Mouse (Mus musculus) cerebral cortex, adult 2 months (tissue): ENCODE measurements around the gene Gm7030.

Experiments used
- WGBS: fragments of 180-500 bp; shearing (Covaris S2); methylation state at CpG from one replicate; pipeline ENCODE4 v1.1.7; 2018; 5-methylcytosine and 5-hydroxymethylcytosine counted together

Gene Gm7030

GRCm38 (mm10) chr17:36131516-36132265, 2.5 kb upstream of the Gm7030 start:
- WGBS: 78% methylated on average over 5 of the region's 5 CpGs

- 70% methylated on average over 12 of the region's 13 CpGs for WGBS
These were observed 700 bp downstream of the Gm7030 start for GRCm38 (mm10) chr17:36128525-36128924.

- 80% methylated on average over 3 of the region's 3 CpGs for WGBS
These were observed 5.1 kb downstream of the Gm7030 start for GRCm38 (mm10) chr17:36124111-36124510.

DNA sequence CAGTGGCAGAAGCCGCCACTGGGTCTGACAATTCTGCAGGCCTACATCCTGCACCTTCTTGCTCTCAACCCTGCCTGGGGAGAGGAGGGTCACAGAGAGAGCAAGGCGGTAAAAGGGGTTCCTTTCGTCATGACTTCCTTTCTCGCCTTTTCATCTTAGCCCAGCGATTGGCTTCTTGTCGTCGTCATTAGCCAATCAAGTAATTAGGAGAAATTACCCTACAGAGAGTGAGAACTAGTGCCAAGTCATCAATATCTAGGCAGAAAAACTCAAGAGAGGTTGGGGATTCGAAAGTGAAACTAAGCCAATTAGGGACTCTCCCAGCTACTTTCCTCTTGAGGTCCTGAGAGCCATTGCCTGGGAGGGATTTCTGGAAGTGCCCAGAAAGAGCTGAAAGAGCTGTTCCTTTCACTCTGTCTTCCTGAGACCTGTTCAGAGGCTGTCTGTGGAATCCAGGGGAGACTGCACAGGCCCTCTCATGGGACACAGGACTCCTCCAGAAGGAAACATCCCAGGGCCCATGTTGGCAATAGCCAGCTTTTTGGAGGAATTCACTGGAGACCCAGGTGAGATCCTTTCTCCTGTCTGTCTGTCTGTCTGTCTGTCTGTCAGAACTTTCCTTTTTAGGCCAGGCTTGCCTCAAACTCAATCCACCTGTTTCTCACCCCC, 7.7 kb downstream of the Gm7030 start, which contains the start of gene Gm19684:
TSS of gene Gm19684 (plus strand) at position 327 of the 669 bp plus-strand sequence.
- 25% methylated on average over 8 of the region's 8 CpGs for WGBS

GRCm38 (mm10) chr17:36120839-36121238, 8.4 kb downstream of the Gm7030 start:
- 30% methylated on average over 18 of the region's 18 CpGs for WGBS

DNA sequence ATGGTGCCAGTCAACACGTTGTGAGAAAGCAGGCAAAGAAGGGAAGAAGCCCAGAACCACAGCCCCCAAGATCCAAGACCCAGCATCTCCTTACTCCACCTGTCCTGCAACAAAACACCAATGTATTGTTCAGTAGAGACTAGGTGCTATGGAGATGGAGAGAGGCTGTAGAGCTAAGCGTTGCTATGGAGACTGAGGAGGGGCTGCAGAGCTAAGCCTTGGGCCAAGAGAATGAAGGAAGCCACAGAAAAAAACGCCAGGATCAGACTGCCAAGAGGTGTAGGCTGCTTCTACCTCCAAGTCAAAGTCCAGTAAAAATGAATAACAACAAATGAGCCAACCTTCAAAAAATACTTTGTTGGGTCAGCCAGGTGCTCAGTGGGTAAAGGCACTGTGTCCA, 12.7 kb downstream of the Gm7030 start:
- WGBS: 25% methylated on average over 3 of the region's 3 CpGs

DNA sequence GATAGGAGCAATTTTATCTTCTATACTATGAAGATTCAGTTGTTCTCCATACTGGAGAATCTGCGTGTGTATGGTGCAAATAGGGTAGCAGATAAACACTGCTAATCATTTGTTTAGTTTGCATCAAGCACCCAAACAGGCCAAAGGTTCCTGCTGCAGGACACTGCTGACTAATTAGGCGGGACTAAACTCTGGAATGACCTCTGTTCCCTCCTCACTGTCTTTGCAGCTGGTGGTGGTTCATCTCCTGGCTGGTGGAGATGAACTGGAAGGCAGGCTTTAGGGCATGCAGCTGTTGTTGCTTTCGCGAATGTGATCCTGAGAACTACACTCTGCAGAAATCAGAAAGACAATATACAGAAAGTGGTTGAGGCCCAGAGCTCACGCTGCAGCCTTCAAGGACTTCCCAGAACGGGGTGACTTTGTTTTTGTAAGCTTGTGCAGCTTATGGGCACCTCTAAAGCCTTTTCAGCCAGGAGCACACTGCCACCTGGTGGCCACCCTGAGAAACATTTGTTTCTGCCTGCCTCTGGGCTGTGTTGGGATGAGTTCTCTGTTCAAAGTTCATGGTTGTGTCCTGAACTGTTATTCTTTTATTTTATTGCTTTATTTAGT, 15.1 kb downstream of the Gm7030 start:
- 29% methylated on average over 6 of the region's 6 CpGs for WGBS

DNA sequence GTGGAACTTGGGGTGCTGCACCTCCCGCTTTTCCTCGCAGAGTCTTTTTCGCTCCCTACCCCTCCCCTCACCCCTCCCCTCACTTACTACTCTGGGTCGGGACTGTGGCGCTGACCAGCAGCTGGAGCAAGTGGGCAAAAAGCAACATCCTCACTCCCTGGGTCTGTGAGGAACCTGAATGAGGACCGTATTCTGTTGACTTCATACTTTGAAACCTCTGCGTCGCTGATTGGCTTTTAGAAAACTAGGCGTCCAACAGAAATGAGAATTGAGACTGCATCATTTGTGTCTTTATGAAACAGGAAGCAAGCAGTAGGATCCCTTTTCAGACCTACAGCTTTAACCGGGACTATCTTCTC, 17.7 kb downstream of the Gm7030 start:
- WGBS: under 1% methylated on average over 10 of the region's 10 CpGs

- WGBS: 2% methylated on average over 57 of the region's 57 CpGs
These were observed 18.4 kb downstream of the Gm7030 start for GRCm38 (mm10) chr17:36110641-36111509.

GRCm38 (mm10) chr17:36110129-36110528, 19.1 kb downstream of the Gm7030 start:
- 62% methylated on average over 3 of the region's 3 CpGs for WGBS

GRCm38 (mm10) chr17:36102091-36102490, 27.1 kb downstream of the Gm7030 start:
- 53% methylated on average over 12 of the region's 12 CpGs for WGBS

GRCm38 (mm10) chr17:36099603-36100002, 29.6 kb downstream of the Gm7030 start:
- 63% methylated on average over 2 of the region's 2 CpGs for WGBS

DNA sequence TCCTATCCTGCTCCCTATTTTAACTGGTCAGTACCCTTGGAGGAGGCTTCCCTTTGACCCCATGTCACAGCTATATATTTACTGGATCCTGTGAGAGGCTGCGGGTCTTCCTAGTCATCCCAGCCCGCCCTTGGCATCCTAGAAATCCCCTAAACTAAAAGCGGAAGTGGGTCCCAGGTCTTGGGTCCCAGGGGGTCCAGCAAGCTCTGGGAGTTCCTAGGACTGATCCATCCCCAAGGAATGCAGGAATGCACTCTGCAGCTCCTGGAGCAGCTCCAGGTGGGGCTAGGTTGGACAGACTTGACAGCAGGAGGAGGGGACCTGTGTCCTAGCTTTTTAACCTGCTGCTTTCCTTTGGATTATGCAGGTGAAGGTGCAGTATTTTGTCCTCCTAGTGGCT, 35.3 kb downstream of the Gm7030 start:
- 54% methylated on average over 3 of the region's 3 CpGs for WGBS

GRCm38 (mm10) chr17:36091933-36092332, 37.3 kb downstream of the Gm7030 start:
- WGBS: no CpG with 5 or more reads among the region's 2 CpGs

- WGBS: 85% methylated on average over 1 of the region's 1 CpGs
These were observed 43.2 kb downstream of the Gm7030 start for GRCm38 (mm10) chr17:36085976-36086375.

DNA sequence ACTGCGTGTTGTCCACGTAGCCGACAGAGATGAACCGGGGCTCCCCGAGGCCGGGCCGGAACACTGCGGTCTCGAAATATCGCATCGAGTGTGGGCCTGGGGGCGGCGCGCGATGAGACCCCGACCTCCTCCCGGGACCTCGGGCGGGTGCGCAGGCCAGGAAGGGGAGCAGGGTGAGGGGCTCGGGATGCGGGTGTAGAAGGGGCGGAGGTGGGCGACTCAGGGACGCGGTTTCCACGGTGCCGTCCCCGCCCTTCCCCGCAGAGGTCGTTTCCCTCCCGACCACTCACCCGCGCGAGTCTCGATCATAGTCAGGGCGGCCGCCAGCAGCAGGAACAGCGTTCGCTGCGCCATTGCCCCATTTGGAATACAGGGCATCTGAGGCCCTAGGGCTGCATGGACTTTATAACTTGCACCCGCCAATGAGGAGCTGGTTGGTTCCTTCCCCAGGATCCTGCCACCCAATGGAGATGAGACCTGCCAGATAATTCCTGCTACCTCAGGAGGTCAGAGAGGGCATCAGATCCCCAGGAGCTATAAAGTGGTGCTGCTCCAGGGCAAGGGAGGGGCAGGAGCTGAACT, 45.3 kb downstream of the Gm7030 start:
- 2% methylated on average over 42 of the region's 42 CpGs for WGBS

- 2% methylated on average over 46 of the region's 46 CpGs for WGBS
These were observed 45.9 kb downstream of the Gm7030 start for GRCm38 (mm10) chr17:36083266-36083869.

DNA sequence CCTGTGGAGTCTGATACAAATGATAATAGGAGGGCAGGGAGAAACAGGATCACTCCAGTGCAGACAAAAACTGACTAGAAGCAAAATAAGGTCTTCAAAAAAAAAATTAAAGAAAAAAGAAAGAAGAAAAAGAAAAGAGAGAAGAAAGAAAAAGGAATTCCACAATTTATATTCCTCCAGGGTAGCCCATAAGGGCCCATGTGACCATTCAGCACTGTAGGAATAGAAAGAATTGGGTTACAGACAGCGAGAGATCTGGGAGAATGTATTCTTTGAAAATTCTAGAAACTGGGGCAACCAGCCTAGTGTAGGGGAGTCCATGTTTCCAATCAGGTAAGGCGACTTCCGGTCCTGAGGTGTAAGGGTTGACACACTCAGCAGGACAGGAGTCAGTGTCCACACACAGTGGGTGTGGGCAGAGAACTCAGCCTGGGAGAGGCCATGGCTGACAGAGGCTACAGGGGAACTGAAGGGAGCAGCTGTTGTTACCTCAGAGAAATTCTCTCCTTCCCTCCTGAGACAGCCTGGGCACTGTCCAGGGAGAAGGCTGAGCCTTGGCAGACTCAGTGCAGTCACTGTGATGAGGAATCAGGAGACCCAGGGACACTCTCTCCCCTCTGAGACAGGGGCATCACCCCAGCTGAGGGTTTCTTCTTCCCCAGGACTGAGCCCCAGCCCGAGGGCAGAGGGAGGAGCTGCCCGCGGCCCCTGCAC, 46.5 kb downstream of the Gm7030 start:
- WGBS: 32% methylated on average over 6 of the region's 6 CpGs

GRCm38 (mm10) chr17:36060829-36061228, 68.4 kb downstream of the Gm7030 start:
- 23% methylated on average over 2 of the region's 2 CpGs for WGBS
